Mouse (Mus musculus) limb, embryonic 12.5 days (tissue): Measurements from ENCODE around the gene Ubac2. TPM values are rescaled to one million over a fixed set of nuclear protein-coding genes. Genes with fewer than 3 reads are reported as not detected.

Source experiments
- ATAC-seq: fragments of 200-750 bp; cut with Nextera tagmentation; 2 replicates; pipeline ENCODE4 v1.8.0; 2017; ENCODE audit warnings: low read depth, moderate TSS enrichment; ENCODE audit not compliant: insufficient number of reproducible peaks, insufficient read depth, low FRiP score, low TSS enrichment
- H3K27ac ChIP-seq: fragments of 300-500 bp; sonication (generic); 2 replicates; pipeline ENCODE4 v1.5.1; 2016; ENCODE audit warnings: mild to moderate bottlenecking, moderate library complexity
- H3K27me3 ChIP-seq: fragments of 300-500 bp; sonication (generic); 2 replicates; pipeline ENCODE4 v1.6.1; 2016; ENCODE audit warnings: mild to moderate bottlenecking, moderate library complexity
- H3K36me3 ChIP-seq: fragments of 300-500 bp; sonication (generic); 2 replicates; pipeline ENCODE4 v1.6.1; 2016; ENCODE audit warnings: mild to moderate bottlenecking, moderate library complexity
- H3K4me1 ChIP-seq: fragments of 300-500 bp; sonication (generic); replicated peaks from 2 replicates; pipeline ENCODE4 v1.6.1; 2016
- H3K4me2 ChIP-seq: fragments of 300-500 bp; sonication (generic); 2 replicates; pipeline ENCODE4 v1.6.1; 2016; ENCODE audit warnings: mild to moderate bottlenecking, moderate library complexity
- H3K4me3 ChIP-seq: fragments of 300-500 bp; sonication (generic); replicated peaks from 2 replicates; pipeline ENCODE4 v1.5.1; 2016; ENCODE audit warnings: mild to moderate bottlenecking
- H3K9ac ChIP-seq: fragments of 300-500 bp; sonication (generic); replicated peaks from 2 replicates; pipeline ENCODE4 v1.6.1; 2016; ENCODE audit warnings: mild to moderate bottlenecking, moderate library complexity
- H3K9me3 ChIP-seq: fragments of 300-500 bp; sonication (generic); 2 replicates; pipeline ENCODE4 v1.6.1; 2016; ENCODE audit warnings: mild to moderate bottlenecking, moderate library complexity
- WGBS: fragments of 180-500 bp; shearing (Covaris S2); methylation state at CpG from one replicate; pipeline ENCODE4 v1.1.7; 2016; 5-methylcytosine and 5-hydroxymethylcytosine counted together
- polyA plus RNA-seq: library from polyadenylated mRNA; unstranded; fragments of >200 nt; fragmentation: Nextera tagmentation; extraction: Ambion mirVana; gene quantifications from 2 replicates; pipeline ENCODE4 v1.2.1, GENCODE M21; 2016

Gene Ubac2
- polyA plus RNA-seq, 1 experiment from 2014 or later, result 63.1 TPM

GRCm38 (mm10) chr14:121906992-121907681 lies 28.7 kb downstream of the Ubac2 start:
- no peak overlapping the region for H3K27ac ChIP-seq
- no peak overlapping the region for H3K4me3 ChIP-seq
- H3K9ac ChIP-seq, result no peak overlapping the region
- WGBS, result 91% methylated on average over 11 of the region's 11 CpGs
- ATAC-seq, result no peak
- no peaks in the 10 kb centered on the region; the same call in 1 of the 2 replicates for H3K4me1 ChIP-seq
- no peaks in the 10 kb centered on the region for H3K27me3 ChIP-seq
- H3K4me2 ChIP-seq, result no peak overlapping the region
- H3K36me3 ChIP-seq, result peaks cover 58% of the 10 kb centered on the region
- H3K9me3 ChIP-seq, result no peaks in the 10 kb centered on the region

GRCm38 (mm10) chr14:121909868-121910267 lies 31.4 kb downstream of the Ubac2 start:
- no peaks in the 10 kb centered on the region for H3K9me3 ChIP-seq
- no peak for ATAC-seq
- 90% methylated on average over 6 of the region's 6 CpGs for WGBS
- no peak overlapping the region for H3K9ac ChIP-seq
- H3K4me1 ChIP-seq, result no peaks in the 10 kb centered on the region
- H3K27me3 ChIP-seq, result no peaks in the 10 kb centered on the region
- no peak overlapping the region for H3K4me3 ChIP-seq
- no peak overlapping the region for H3K4me2 ChIP-seq
- peaks cover 66% of the 10 kb centered on the region for H3K36me3 ChIP-seq
- H3K27ac ChIP-seq, result no peak overlapping the region

- Histone ChIP-seq H3K27ac (no peak overlapping the region), H3K27me3 (no peaks in the 10 kb centered on the region), H3K4me3 (no peak overlapping the region), H3K9ac (no peak overlapping the region), H3K36me3 (peaks cover 67% of the 10 kb centered on the region), H3K9me3 (no peaks in the 10 kb centered on the region), H3K4me2 (no peak overlapping the region), H3K4me1 (no peaks in the 10 kb centered on the region)
- WGBS, result 92% methylated on average over 7 of the region's 7 CpGs
- no peak for ATAC-seq
Observed at GRCm38 (mm10) chr14:121912501-121912900, 34.1 kb downstream of the Ubac2 start.

GRCm38 (mm10) chr14:121915143-121915542 lies 36.7 kb downstream of the Ubac2 start:
- Histone ChIP-seq H3K9me3 (no peaks in the 10 kb centered on the region), H3K4me2 (no peak overlapping the region), H3K4me3 (no peak overlapping the region), H3K9ac (no peak overlapping the region), H3K36me3 (peaks cover 57% of the 10 kb centered on the region), H3K27me3 (no peaks in the 10 kb centered on the region), H3K4me1 (no peaks in the 10 kb centered on the region), H3K27ac (no peak overlapping the region)
- no peak for ATAC-seq
- WGBS, result 88% methylated on average over 5 of the region's 5 CpGs

- 75% methylated on average over 8 of the region's 8 CpGs for WGBS
- no peak for ATAC-seq
- H3K36me3 ChIP-seq, result peaks cover 52% of the 10 kb centered on the region
Observed at GRCm38 (mm10) chr14:121915621-121916020, 37.2 kb downstream of the Ubac2 start, which contains the start of gene Gpr18. Gene Gpr18 (minus strand): TSS chr14:121915781.

GRCm38 (mm10) chr14:121916311-121917094 lies 38.1 kb downstream of the Ubac2 start:
- Histone ChIP-seq H3K9ac (no peak overlapping the region), H3K9me3 (no peaks in the 10 kb centered on the region), H3K27me3 (no peaks in the 10 kb centered on the region), H3K27ac (no peak overlapping the region), H3K4me2 (no peak overlapping the region), H3K4me3 (no peak overlapping the region), H3K36me3 (peaks cover 46% of the 10 kb centered on the region), H3K4me1 (0 out of 2 replicates have a peak, but pooled peaks cover 5% of the 10 kb centered on the region)
- ATAC-seq, result no peak
- WGBS, result 86% methylated on average over 6 of the region's 6 CpGs

More at GRCm38 (mm10) chr14:121915621-121916020, 37.2 kb downstream of the Ubac2 start, which contains the start of gene Gpr18:
- H3K4me2 ChIP-seq, result no peak within 1 kb of the TSS
- no peak within 1 kb of the TSS for H3K4me3 ChIP-seq
- no peaks in the 10 kb centered on the region for H3K27me3 ChIP-seq
- H3K9ac ChIP-seq, result no peak within 1 kb of the TSS
- H3K4me1 ChIP-seq, result 0 out of 2 replicates have a peak, but pooled peaks cover 3% of the 10 kb centered on the region
- H3K9me3 ChIP-seq, result no peaks in the 10 kb centered on the region
- no peak within 1 kb of the TSS for H3K27ac ChIP-seq

GRCm38 (mm10) chr14:121918266-121918665 lies 39.8 kb downstream of the Ubac2 start:
- Histone ChIP-seq H3K4me1 (0 out of 2 replicates have a peak, but pooled peaks cover 5% of the 10 kb centered on the region), H3K36me3 (peaks cover 31% of the 10 kb centered on the region), H3K9me3 (no peaks in the 10 kb centered on the region), H3K27me3 (no peaks in the 10 kb centered on the region), H3K9ac (no peak overlapping the region), H3K27ac (no peak overlapping the region), H3K4me2 (no peak overlapping the region), H3K4me3 (no peak overlapping the region)
- no peak for ATAC-seq
- WGBS, result 92% methylated on average over 3 of the region's 3 CpGs

- Histone ChIP-seq H3K4me3 (no peak overlapping the region), H3K9me3 (no peaks in the 10 kb centered on the region), H3K4me1 (peaks cover 10% of the 10 kb centered on the region; the same call in 1 of the 2 replicates), H3K9ac (no peak overlapping the region), H3K27me3 (no peaks in the 10 kb centered on the region), H3K27ac (no peak overlapping the region), H3K36me3 (peaks cover 31% of the 10 kb centered on the region), H3K4me2 (no peak overlapping the region)
- ATAC-seq, result no peak
- WGBS, result 40% methylated on average over 3 of the region's 3 CpGs
Observed at GRCm38 (mm10) chr14:121919752-121920151, 41.3 kb downstream of the Ubac2 start.

- 81% methylated on average over 12 of the region's 12 CpGs for WGBS
- Histone ChIP-seq H3K4me3 (no peak overlapping the region), H3K9ac (no peak overlapping the region), H3K27ac (0 out of 2 replicates have a peak overlapping the region, but pooled peaks have one; percentile 8), H3K4me2 (no peak overlapping the region), H3K27me3 (no peaks in the 10 kb centered on the region), H3K9me3 (no peaks in the 10 kb centered on the region), H3K36me3 (peaks cover 29% of the 10 kb centered on the region), H3K4me1 (peaks cover 10% of the 10 kb centered on the region; the same call in 1 of the 2 replicates)
- ATAC-seq, result no peak
Observed at GRCm38 (mm10) chr14:121920511-121921124, 42.2 kb downstream of the Ubac2 start.

GRCm38 (mm10) chr14:121922016-121922415 lies 43.6 kb downstream of the Ubac2 start:
- H3K9ac ChIP-seq, result no peak overlapping the region
- no peaks in the 10 kb centered on the region for H3K27me3 ChIP-seq
- H3K36me3 ChIP-seq, result peaks cover 15% of the 10 kb centered on the region
- no peaks in the 10 kb centered on the region for H3K9me3 ChIP-seq
- no peak overlapping the region for H3K4me2 ChIP-seq
- H3K27ac ChIP-seq, result no peak overlapping the region
- 93% methylated on average over 4 of the region's 4 CpGs for WGBS
- ATAC-seq, result no peak
- H3K4me1 ChIP-seq, result peaks cover 10% of the 10 kb centered on the region; the same call in 1 of the 2 replicates
- H3K4me3 ChIP-seq, result no peak overlapping the region

GRCm38 (mm10) chr14:121922731-121923130 lies 44.3 kb downstream of the Ubac2 start:
- Histone ChIP-seq H3K9ac (no peak overlapping the region), H3K4me2 (no peak overlapping the region), H3K27me3 (no peaks in the 10 kb centered on the region), H3K27ac (no peak overlapping the region), H3K36me3 (peaks cover 8% of the 10 kb centered on the region; the same call in 1 of the 2 replicates), H3K4me3 (no peak overlapping the region), H3K9me3 (no peaks in the 10 kb centered on the region), H3K4me1 (peaks cover 10% of the 10 kb centered on the region; the same call in 1 of the 2 replicates)
- 86% methylated on average over 4 of the region's 4 CpGs for WGBS
- ATAC-seq, result no peak
